ENCODE assay signal across 11 mouse cellular contexts in genomic region chr7:63586184-63586870, GRCm38 (mm10).
DNase-seq lines count a peak whose midpoint lies in the region; ATAC-seq and TF ChIP-seq lines count a peak whose summit lies in the region.
"Had no signal": no experiment of that assay in that cellular context is flagged by ENCODE, and none has a peak within 500 bp of the region (broad histone marks: within the 10 kb centered on the region; RNA-seq: fewer than 3 reads in every experiment).

No protein-coding gene starts in this region.

- H3K27ac ChIP-seq in left cerebral cortex, adult 2 months = peak overlapping the region; percentile 3; the same call in 1 of the 2 replicates
- no peak overlapping the region for H3K27ac ChIP-seq in hindbrain, embryonic 15.5 days (replicated peaks)

- no peak overlapping the region for H3K4me3 ChIP-seq in left cerebral cortex, adult 2 months
- no peak overlapping the region for H3K4me3 ChIP-seq in hindbrain, embryonic 15.5 days

- no peaks in the 10 kb centered on the region for H3K36me3 ChIP-seq in hindbrain, embryonic 15.5 days

- intact Hi-C loops in left cerebral cortex, adult 2 months (cut with DNase I) = loop anchor here (2.0 to 10.0 kb wide), 5 partner anchors 81 to 662 kb away; partner anchors contain the start of gene Otud7a
- intact Hi-C loops in left cerebral cortex, postnatal 10 days (cut with DNase I) = no loop called here

- TF ChIP-seq CTCF in left cerebral cortex, adult 2 months (IDR thresholded peaks at IDR 0.05) = peak; percentile 47

- ATAC-seq in hindbrain, embryonic 15.5 days (ENCODE audit: low FRiP score, low read depth) = peak; percentile 55; the same call in 1 of the 2 replicates

- H3K9me3 ChIP-seq in hindbrain, embryonic 15.5 days = no peaks in the 10 kb centered on the region

- 66% methylated on average over 2 of the region's 2 CpGs for WGBS in hindbrain, embryonic 15.5 days

- no peaks in the 10 kb centered on the region for H3K27me3 ChIP-seq in hindbrain, embryonic 15.5 days

- DNase-seq in left cerebral cortex, adult 2 months (ENCODE audit: extremely low spot score in 1 of 2, low spot score in 2 of 2) = no peak
- no peak for DNase-seq in left cerebral cortex, postnatal 10 days (ENCODE audit: extremely low spot score in 1 of 2, low spot score in 2 of 2)
- peak; percentile 91 for DNase-seq in brain, adult 2 months (ENCODE audit: low read depth, low spot score)
- DNase-seq in cerebellum, postnatal 10 days = peak; percentile 80 to 82
- no peak for DNase-seq in thymus, postnatal 10 days (ENCODE audit: low spot score in 2 of 2)
- no peak for DNase-seq in heart, adult 11 months
- no peak for DNase-seq in kidney, adult 8-10 months
- DNase-seq: kidney, adult 18-20 months; lung, adult 2 months; thymus, adult 2 months had no signal

- H3K9ac ChIP-seq in hindbrain, embryonic 15.5 days = no peak overlapping the region

- H3K4me2 ChIP-seq in hindbrain, embryonic 15.5 days = no peak overlapping the region

- H3K4me1 ChIP-seq in hindbrain, embryonic 15.5 days (replicated peaks) = no peaks in the 10 kb centered on the region

Comparison
In these comparisons a context has a peak if more than half of its experiments do, and no peak if none do; other contexts are left out.
1. DNase-seq: peak in brain, adult 2 months (single experiment) and cerebellum, postnatal 10 days (2 of 2); none in left cerebral cortex, adult 2 months (0 of 2), left cerebral cortex, postnatal 10 days (0 of 2), thymus, postnatal 10 days (0 of 2), heart, adult 11 months (single experiment) and kidney, adult 8-10 months (0 of 2).